Mouse (Mus musculus) olfactory bulb, adult 2 months (tissue): Measurements from ENCODE around the gene Zfyve28.

Experiments
- CTCF ChIP-seq: fragments of 200-500 bp; IDR thresholded peaks from 2 replicates; pipeline ENCODE4 v1.5.1; 2012; ENCODE audit warnings: low read depth, mild to moderate bottlenecking, low read length, moderate library complexity; ENCODE audit not compliant: insufficient read depth
- POLR2A ChIP-seq: fragments of 200-500 bp; IDR thresholded peaks from 2 replicates; pipeline ENCODE4 v1.6.1; 2012; ENCODE audit warnings: mild to moderate bottlenecking, low read depth, low read length, moderate library complexity; ENCODE audit not compliant: insufficient read depth

- no peak for TF ChIP-seq POLR2A
- no peak for TF ChIP-seq CTCF
Observed at GRCm38 (mm10) chr5:34207503-34207902, 80.7 kb downstream of the Zfyve28 start.
